8 mouse cellular contexts compared by ENCODE assay signal in genomic region chr10:80159021-80159560, GRCm38 (mm10). TPM values are rescaled to one million over a fixed set of nuclear protein-coding genes. Genes with fewer than 3 reads are reported as not detected.
DNase-seq lines count a peak whose midpoint lies in the region; ATAC-seq lines count a peak whose summit lies in the region.

No protein-coding gene starts in this region.

- H3K27me3 ChIP-seq in heart, embryonic 14.5 days (ENCODE audit: control insufficient read depth, insufficient read depth, low read length), result no peaks in the 10 kb centered on the region
- H3K27me3 ChIP-seq in megakaryocyte, embryonic 14.5 days (replicated peaks), result no peaks in the 10 kb centered on the region

- H3K27ac ChIP-seq in heart, embryonic 14.5 days (replicated peaks in 1 of 2; ENCODE audit: control insufficient read depth in 1 of 2, insufficient read depth in 1 of 2, low read depth in 2 of 2, low read length in 2 of 2), result peak overlapping the region; percentile 80 to 99

- H3K9me3 ChIP-seq in heart, embryonic 14.5 days (ENCODE audit: control insufficient read depth, low read length), result no peaks in the 10 kb centered on the region
- no peaks in the 10 kb centered on the region for H3K9me3 ChIP-seq in megakaryocyte, embryonic 14.5 days

- ATAC-seq in heart, embryonic 14.5 days (ENCODE audit: insufficient number of reproducible peaks, insufficient read depth, low FRiP score, low read depth), result 0 out of 2 replicates have a peak, but pooled peaks have one; percentile 0
- ATAC-seq in inflammation-experienced regulatory T-cells, adult 6 months, result no peak

- DNase-seq in spleen, adult 18-20 months, result peak; percentile 70 to 75
- DNase-seq in spleen, adult 12 weeks (ENCODE audit: low spot score), result no peak
- DNase-seq in cerebellum, adult 8-10 months, result peak; percentile 62
- DNase-seq in kidney, postnatal 36 days, result peak; percentile 66 to 76
- peak; percentile 80 for DNase-seq in testis, postnatal 10 days (ENCODE audit: low spot score)

- peak overlapping the region; percentile 60 for H3K9ac ChIP-seq in heart, embryonic 14.5 days (ENCODE audit: low read length)

- 10% methylated on average over 12 of the region's 12 CpGs for WGBS in heart, embryonic 14.5 days

- H3K4me2 ChIP-seq in heart, embryonic 14.5 days (ENCODE audit: low read length), result peak overlapping the region; percentile 82

- H3K4me3 ChIP-seq in heart, embryonic 14.5 days (ENCODE audit: control insufficient read depth in 1 of 2, insufficient read depth in 1 of 2, low read depth in 1 of 2, low read length in 2 of 2), result peak overlapping the region; percentile 43 to 46
- peak overlapping the region; percentile 95 for H3K4me3 ChIP-seq in megakaryocyte, embryonic 14.5 days (replicated peaks)

- H3K4me1 ChIP-seq in heart, embryonic 14.5 days (ENCODE audit: control insufficient read depth in 2 of 2, insufficient read depth in 2 of 2, low read length in 2 of 2), result peaks cover 52 to 87% of the 10 kb centered on the region in 2 experiments
- H3K4me1 ChIP-seq in megakaryocyte, embryonic 14.5 days, result peaks cover 97% of the 10 kb centered on the region

- H3K36me3 ChIP-seq in heart, embryonic 14.5 days (ENCODE audit: control insufficient read depth, insufficient read depth, low read length), result peaks cover 36% of the 10 kb centered on the region
- peaks cover 39% of the 10 kb centered on the region for H3K36me3 ChIP-seq in megakaryocyte, embryonic 14.5 days (replicated peaks; ENCODE audit: low read length)

RNA-seq across cellular contexts. Expression of gene Cirbp, which starts 6.7 kb away (rescaled TPM):
- 79.4 and 80.7 TPM in 2 replicates for polyA plus RNA-seq in heart, embryonic 14.5 days (2014; fragmentation: Nextera tagmentation; extraction: Ambion mirVana)
- 27.7 and 39.5 TPM in 2 replicates for polyA plus RNA-seq in megakaryocyte, embryonic 14.5 days (2012; ENCODE audit: insufficient read depth, low replicate concordance)
- polyA plus RNA-seq in inflammation-experienced regulatory T-cells, adult 6 months (2017; shearing (Covaris generic)), result 100 to 1,000 TPM in 2 of 3 experiments, 10 to 100 TPM in 1; 84.2 to 255 (median 213) TPM

RNA-seq across cellular contexts. Expression of gene Midn, which starts 11.0 kb away (rescaled TPM):
- 21.2 and 25.8 TPM in 2 replicates for polyA plus RNA-seq in heart, embryonic 14.5 days (2014; fragmentation: Nextera tagmentation; extraction: Ambion mirVana)
- 171 and 203 TPM in 2 replicates for polyA plus RNA-seq in megakaryocyte, embryonic 14.5 days (2012; ENCODE audit: insufficient read depth, low replicate concordance)
- 1 to 10 TPM; 7.3 to 9.3 (median 7.5) TPM for polyA plus RNA-seq in inflammation-experienced regulatory T-cells, adult 6 months (2017; shearing (Covaris generic))

RNA-seq across cellular contexts. Expression of gene 1600002K03Rik, which starts 13.7 kb away (rescaled TPM):
- polyA plus RNA-seq in heart, embryonic 14.5 days (2014; fragmentation: Nextera tagmentation; extraction: Ambion mirVana), result 7.7 and 11.1 TPM in 2 replicates
- 3.0 and 7.7 TPM in 2 replicates for polyA plus RNA-seq in megakaryocyte, embryonic 14.5 days (2012; ENCODE audit: insufficient read depth, low replicate concordance)
- polyA plus RNA-seq in inflammation-experienced regulatory T-cells, adult 6 months (2017; shearing (Covaris generic)), result 10 to 100 TPM; 17.9 to 28.4 (median 20.5) TPM

RNA-seq across cellular contexts. Expression of gene Cbarp, which starts 18.5 kb away (rescaled TPM):
- polyA plus RNA-seq in heart, embryonic 14.5 days (2014; fragmentation: Nextera tagmentation; extraction: Ambion mirVana), result 1.6 and 2.6 TPM in 2 replicates
- 4.8 and 11.7 TPM in 2 replicates for polyA plus RNA-seq in megakaryocyte, embryonic 14.5 days (2012; ENCODE audit: insufficient read depth, low replicate concordance)
- 1 to 10 TPM in 2 of 3 experiments, under 1 TPM in 1; 0.60 to 2.3 (median 1.3) TPM for polyA plus RNA-seq in inflammation-experienced regulatory T-cells, adult 6 months (2017; shearing (Covaris generic))

RNA-seq across cellular contexts. Expression of gene Efna2, which starts 20.2 kb away (rescaled TPM):
- 8.4 and 10.1 TPM in 2 replicates for polyA plus RNA-seq in heart, embryonic 14.5 days (2014; fragmentation: Nextera tagmentation; extraction: Ambion mirVana)
- 0.79 and 1.6 TPM in 2 replicates for polyA plus RNA-seq in megakaryocyte, embryonic 14.5 days (2012; ENCODE audit: insufficient read depth, low replicate concordance)
- polyA plus RNA-seq in inflammation-experienced regulatory T-cells, adult 6 months (2017; shearing (Covaris generic)), result not detected
